Mouse (Mus musculus): ENCODE measurements at regions not wholly inside any gene's neighbourhood (a gene's known extent, or its start where the extent isn't known, plus 50 kb on each side); places are given as distances from the start of the nearest gene placed in this dataset.

GRCm38 (mm10) chr17:47195981-47196380, 172.7 kb upstream of the Mrps10 start:
- no peak overlapping the region for H3K27ac ChIP-seq (ENCODE audit: low read depth)
- 63% methylated on average over 7 of the region's 7 CpGs for WGBS
- peaks cover 13% of the 10 kb centered on the region; the same call in 1 of the 2 replicates for H3K36me3 ChIP-seq (ENCODE audit: insufficient read depth)
- no peak for TF ChIP-seq CTCF (IDR thresholded peaks at IDR 0.05; ENCODE audit: low read depth)
- no peak overlapping the region for H3K4me2 ChIP-seq
- H3K9ac ChIP-seq: no peak overlapping the region
- DNase-seq (no peak), ATAC-seq (ENCODE audit: insufficient read depth) (no peak)
- no peaks in the 10 kb centered on the region for H3K27me3 ChIP-seq (ENCODE audit: insufficient read depth, low read length)
- H3K9me3 ChIP-seq (ENCODE audit: low read depth, low read length): no peaks in the 10 kb centered on the region
- peaks cover 4% of the 10 kb centered on the region; the same call in 1 of the 2 replicates for H3K4me1 ChIP-seq (ENCODE audit: insufficient read depth)
- no peak overlapping the region for H3K4me3 ChIP-seq (ENCODE audit: low read depth, low read length)

- H3K4me3 ChIP-seq (ENCODE audit: low read depth, low read length): no peak overlapping the region
- 86% methylated on average over 14 of the region's 14 CpGs for WGBS
- peaks cover 13% of the 10 kb centered on the region; the same call in 1 of the 2 replicates for H3K36me3 ChIP-seq (ENCODE audit: insufficient read depth)
- TF ChIP-seq CTCF (IDR thresholded peaks at IDR 0.05; ENCODE audit: low read depth): no peak
- no peak overlapping the region for H3K9ac ChIP-seq
- peaks cover 4% of the 10 kb centered on the region; the same call in 1 of the 2 replicates for H3K4me1 ChIP-seq (ENCODE audit: insufficient read depth)
- no peak overlapping the region for H3K4me2 ChIP-seq
- no peaks in the 10 kb centered on the region for H3K9me3 ChIP-seq (ENCODE audit: low read depth, low read length)
- H3K27me3 ChIP-seq (ENCODE audit: insufficient read depth, low read length): no peaks in the 10 kb centered on the region
- no peak overlapping the region for H3K27ac ChIP-seq (ENCODE audit: low read depth)
- DNase-seq (no peak), ATAC-seq (ENCODE audit: insufficient read depth) (no peak)
These were observed 174.1 kb upstream of the Mrps10 start for GRCm38 (mm10) chr17:47194463-47195012.

GRCm38 (mm10) chr17:47191416-47191815, 177.3 kb upstream of the Mrps10 start:
- ATAC-seq (ENCODE audit: insufficient read depth): no peak
- H3K9ac ChIP-seq: no peak overlapping the region
- H3K9me3 ChIP-seq (ENCODE audit: low read depth, low read length): no peaks in the 10 kb centered on the region
- no peak overlapping the region for H3K4me2 ChIP-seq
- H3K27ac ChIP-seq (ENCODE audit: low read depth): no peak overlapping the region
- no peak overlapping the region for H3K4me3 ChIP-seq (ENCODE audit: low read depth, low read length)
- no peaks in the 10 kb centered on the region for H3K27me3 ChIP-seq (ENCODE audit: insufficient read depth, low read length)
- DNase-seq: no peak
- TF ChIP-seq CTCF (IDR thresholded peaks at IDR 0.05; ENCODE audit: low read depth): no peak
- H3K36me3 ChIP-seq (ENCODE audit: insufficient read depth): peaks cover 17% of the 10 kb centered on the region; the same call in 1 of the 2 replicates
- H3K4me1 ChIP-seq (ENCODE audit: insufficient read depth): no peaks in the 10 kb centered on the region
- 88% methylated on average over 3 of the region's 3 CpGs for WGBS

- Histone ChIP-seq H3K9me3 (ENCODE audit: low read depth, low read length) (no peaks in the 10 kb centered on the region), H3K4me1 (ENCODE audit: insufficient read depth) (no peaks in the 10 kb centered on the region), H3K4me3 (ENCODE audit: low read depth, low read length) (no peak overlapping the region), H3K27me3 (ENCODE audit: insufficient read depth, low read length) (no peaks in the 10 kb centered on the region), H3K36me3 (ENCODE audit: insufficient read depth) (peaks cover 14% of the 10 kb centered on the region; the same call in 1 of the 2 replicates), H3K9ac (no peak overlapping the region), H3K4me2 (no peak overlapping the region), H3K27ac (ENCODE audit: low read depth) (no peak overlapping the region)
- 86% methylated on average over 7 of the region's 7 CpGs for WGBS
- no peak for DNase-seq
- ATAC-seq (ENCODE audit: insufficient read depth): no peak
- TF ChIP-seq CTCF (IDR thresholded peaks at IDR 0.05; ENCODE audit: low read depth): no peak
These were observed 178.9 kb upstream of the Mrps10 start for GRCm38 (mm10) chr17:47189770-47190169.

- ATAC-seq (ENCODE audit: insufficient read depth): 0 out of 2 replicates have a peak, but pooled peaks have one; percentile 54
- Histone ChIP-seq H3K27me3 (ENCODE audit: insufficient read depth, low read length) (no peaks in the 10 kb centered on the region; the same call in 1 of the 2 replicates), H3K4me2 (0 out of 2 replicates have a peak overlapping the region, but pooled peaks have one; percentile 1), H3K27ac (ENCODE audit: low read depth) (peak overlapping the region; percentile 60; the same call in 1 of the 2 replicates), H3K36me3 (ENCODE audit: insufficient read depth) (0 out of 2 replicates have a peak, but pooled peaks cover 4% of the 10 kb centered on the region), H3K9me3 (ENCODE audit: low read depth, low read length) (no peaks in the 10 kb centered on the region), H3K4me1 (ENCODE audit: insufficient read depth) (peaks cover 16% of the 10 kb centered on the region; the same call in 1 of the 2 replicates), H3K9ac (no peak overlapping the region), H3K4me3 (ENCODE audit: low read depth, low read length) (no peak overlapping the region)
- no peak for TF ChIP-seq CTCF (IDR thresholded peaks at IDR 0.05; ENCODE audit: low read depth)
- 27% methylated on average over 6 of the region's 6 CpGs for WGBS
- peak; percentile 87 for DNase-seq
These were observed 173.8 kb upstream of the Ubr2 start for GRCm38 (mm10) chr17:47184148-47184547.

- TF ChIP-seq CTCF (IDR thresholded peaks at IDR 0.05; ENCODE audit: low read depth): no peak
- no peak overlapping the region for H3K9ac ChIP-seq
- H3K4me3 ChIP-seq (ENCODE audit: low read depth, low read length): no peak overlapping the region
- ATAC-seq (ENCODE audit: insufficient read depth): no peak
- H3K4me1 ChIP-seq (ENCODE audit: insufficient read depth): peaks cover 34% of the 10 kb centered on the region
- no peaks in the 10 kb centered on the region; the same call in 1 of the 2 replicates for H3K27me3 ChIP-seq (ENCODE audit: insufficient read depth, low read length)
- WGBS: 42% methylated on average over 6 of the region's 6 CpGs
- peak overlapping the region; percentile 74 for H3K27ac ChIP-seq (ENCODE audit: low read depth)
- DNase-seq: peak; percentile 66
- no peak overlapping the region for H3K4me2 ChIP-seq
- no peaks in the 10 kb centered on the region for H3K9me3 ChIP-seq (ENCODE audit: low read depth, low read length)
- H3K36me3 ChIP-seq (ENCODE audit: insufficient read depth): 0 out of 2 replicates have a peak, but pooled peaks cover 4% of the 10 kb centered on the region
These were observed 171.8 kb upstream of the Ubr2 start for GRCm38 (mm10) chr17:47182118-47182517.

- 35% methylated on average over 5 of the region's 5 CpGs for WGBS
- Histone ChIP-seq H3K4me2 (peak overlapping the region; percentile 42), H3K9me3 (ENCODE audit: low read depth, low read length) (no peaks in the 10 kb centered on the region), H3K27ac (ENCODE audit: low read depth) (peak overlapping the region; percentile 88), H3K36me3 (ENCODE audit: insufficient read depth) (no peaks in the 10 kb centered on the region), H3K4me1 (ENCODE audit: insufficient read depth) (peaks cover 41% of the 10 kb centered on the region), H3K4me3 (ENCODE audit: low read depth, low read length) (no peak overlapping the region), H3K27me3 (ENCODE audit: insufficient read depth, low read length) (no peaks in the 10 kb centered on the region; the same call in 1 of the 2 replicates), H3K9ac (no peak overlapping the region)
- DNase-seq: peak; percentile 89
- no peak for TF ChIP-seq CTCF (IDR thresholded peaks at IDR 0.05; ENCODE audit: low read depth)
- ATAC-seq (ENCODE audit: insufficient read depth): peak; percentile 64
These were observed 169.1 kb upstream of the Ubr2 start for GRCm38 (mm10) chr17:47179410-47179809.
